Mouse (Mus musculus): ENCODE results near the gene Dst. TPM values are rescaled to one million over a fixed set of nuclear protein-coding genes. Genes with fewer than 3 reads are reported as not detected.

The Dst gene
- polyA plus RNA-seq, 1 experiment, result 55.8 TPM

- H3K27ac ChIP-seq (ENCODE audit: insufficient read depth, low read depth, low read length), result no peak overlapping the region
- 66% methylated on average over 17 of the region's 17 CpGs for WGBS
- TF ChIP-seq CTCF (conservative IDR thresholded peaks at IDR 0.05; ENCODE audit: insufficient read depth, insufficient read length, low read depth, low read length), result no peak
- no peak for TF ChIP-seq POLR2A (IDR thresholded peaks at IDR 0.05; ENCODE audit: low read depth, low read length)
Measured at GRCm38 (mm10) chr1:34030330-34031021, 122.5 kb downstream of the Dst start.

GRCm38 (mm10) chr1:34033052-34033451 lies 125.0 kb downstream of the Dst start:
- DNase-seq, result no peak
- no peaks in the 10 kb centered on the region for H3K4me1 ChIP-seq (ENCODE audit: control insufficient read depth, insufficient read depth, low read length)
- no peaks in the 10 kb centered on the region for H3K36me3 ChIP-seq (ENCODE audit: control insufficient read depth, insufficient read depth, low read length)
- H3K27me3 ChIP-seq (replicated peaks; ENCODE audit: control insufficient read depth, insufficient read depth, low read length), result no peaks in the 10 kb centered on the region
- no peak overlapping the region for H3K27ac ChIP-seq (ENCODE audit: insufficient read depth, low read depth, low read length)
- no peak overlapping the region for H3K4me3 ChIP-seq (ENCODE audit: insufficient read depth, low read depth, low read length)
- TF ChIP-seq CTCF (conservative IDR thresholded peaks at IDR 0.05; ENCODE audit: insufficient read depth, insufficient read length, low read depth, low read length) (no peak), POLR2A (IDR thresholded peaks at IDR 0.05; ENCODE audit: low read depth, low read length) (no peak)
- WGBS, result 62% methylated on average over 5 of the region's 5 CpGs

More at GRCm38 (mm10) chr1:34030330-34031021, 122.5 kb downstream of the Dst start:
- Histone ChIP-seq H3K4me3 (ENCODE audit: insufficient read depth, low read depth, low read length) (no peak overlapping the region), H3K36me3 (ENCODE audit: control insufficient read depth, insufficient read depth, low read length) (no peaks in the 10 kb centered on the region), H3K4me1 (ENCODE audit: control insufficient read depth, insufficient read depth, low read length) (no peaks in the 10 kb centered on the region), H3K27me3 (replicated peaks; ENCODE audit: control insufficient read depth, insufficient read depth, low read length) (no peaks in the 10 kb centered on the region)
- DNase-seq, result no peak

GRCm38 (mm10) chr1:34033478-34033877 lies 125.5 kb downstream of the Dst start:
- Histone ChIP-seq H3K4me1 (ENCODE audit: control insufficient read depth, insufficient read depth, low read length) (no peaks in the 10 kb centered on the region), H3K27ac (ENCODE audit: insufficient read depth, low read depth, low read length) (no peak overlapping the region), H3K27me3 (replicated peaks; ENCODE audit: control insufficient read depth, insufficient read depth, low read length) (no peaks in the 10 kb centered on the region), H3K36me3 (ENCODE audit: control insufficient read depth, insufficient read depth, low read length) (no peaks in the 10 kb centered on the region), H3K4me3 (ENCODE audit: insufficient read depth, low read depth, low read length) (no peak overlapping the region)
- TF ChIP-seq POLR2A (IDR thresholded peaks at IDR 0.05; ENCODE audit: low read depth, low read length) (no peak), CTCF (conservative IDR thresholded peaks at IDR 0.05; ENCODE audit: insufficient read depth, insufficient read length, low read depth, low read length) (no peak)
- WGBS, result 98% methylated on average over 1 of the region's 1 CpGs
- DNase-seq, result no peak

GRCm38 (mm10) chr1:34033958-34034357 lies 125.9 kb downstream of the Dst start:
- Histone ChIP-seq H3K4me3 (ENCODE audit: insufficient read depth, low read depth, low read length) (no peak overlapping the region), H3K36me3 (ENCODE audit: control insufficient read depth, insufficient read depth, low read length) (no peaks in the 10 kb centered on the region), H3K27ac (ENCODE audit: insufficient read depth, low read depth, low read length) (no peak overlapping the region), H3K4me1 (ENCODE audit: control insufficient read depth, insufficient read depth, low read length) (no peaks in the 10 kb centered on the region), H3K27me3 (replicated peaks; ENCODE audit: control insufficient read depth, insufficient read depth, low read length) (no peaks in the 10 kb centered on the region)
- DNase-seq, result no peak
- 87% methylated on average over 3 of the region's 3 CpGs for WGBS
- no peak for TF ChIP-seq CTCF (conservative IDR thresholded peaks at IDR 0.05; ENCODE audit: insufficient read depth, insufficient read length, low read depth, low read length)
- TF ChIP-seq POLR2A (IDR thresholded peaks at IDR 0.05; ENCODE audit: low read depth, low read length), result no peak

- Histone ChIP-seq H3K4me1 (ENCODE audit: control insufficient read depth, insufficient read depth, low read length) (no peaks in the 10 kb centered on the region), H3K27me3 (replicated peaks; ENCODE audit: control insufficient read depth, insufficient read depth, low read length) (no peaks in the 10 kb centered on the region), H3K4me3 (ENCODE audit: insufficient read depth, low read depth, low read length) (no peak overlapping the region), H3K36me3 (ENCODE audit: control insufficient read depth, insufficient read depth, low read length) (no peaks in the 10 kb centered on the region), H3K27ac (ENCODE audit: insufficient read depth, low read depth, low read length) (no peak overlapping the region)
- no peak for TF ChIP-seq POLR2A (IDR thresholded peaks at IDR 0.05; ENCODE audit: low read depth, low read length)
- TF ChIP-seq CTCF (conservative IDR thresholded peaks at IDR 0.05; ENCODE audit: insufficient read depth, insufficient read length, low read depth, low read length), result no peak
- no peak for DNase-seq
- WGBS, result 70% methylated on average over 12 of the region's 12 CpGs
Measured at GRCm38 (mm10) chr1:34036111-34036510, 128.1 kb downstream of the Dst start.

- WGBS, result 92% methylated on average over 7 of the region's 7 CpGs
- H3K4me1 ChIP-seq (ENCODE audit: control insufficient read depth, insufficient read depth, low read length), result no peaks in the 10 kb centered on the region
- H3K4me3 ChIP-seq (ENCODE audit: insufficient read depth, low read depth, low read length), result no peak overlapping the region
- DNase-seq, result no peak
- TF ChIP-seq POLR2A (IDR thresholded peaks at IDR 0.05; ENCODE audit: low read depth, low read length) (no peak), CTCF (conservative IDR thresholded peaks at IDR 0.05; ENCODE audit: insufficient read depth, insufficient read length, low read depth, low read length) (no peak)
- H3K27me3 ChIP-seq (replicated peaks; ENCODE audit: control insufficient read depth, insufficient read depth, low read length), result no peaks in the 10 kb centered on the region
- H3K36me3 ChIP-seq (ENCODE audit: control insufficient read depth, insufficient read depth, low read length), result no peaks in the 10 kb centered on the region
- H3K27ac ChIP-seq (ENCODE audit: insufficient read depth, low read depth, low read length), result no peak overlapping the region
Measured at GRCm38 (mm10) chr1:34038571-34038970, 130.5 kb downstream of the Dst start.

- Histone ChIP-seq H3K27me3 (replicated peaks; ENCODE audit: control insufficient read depth, insufficient read depth, low read length) (no peaks in the 10 kb centered on the region), H3K4me3 (ENCODE audit: insufficient read depth, low read depth, low read length) (no peak overlapping the region), H3K4me1 (ENCODE audit: control insufficient read depth, insufficient read depth, low read length) (no peaks in the 10 kb centered on the region), H3K27ac (ENCODE audit: insufficient read depth, low read depth, low read length) (no peak overlapping the region), H3K36me3 (ENCODE audit: control insufficient read depth, insufficient read depth, low read length) (no peaks in the 10 kb centered on the region)
- WGBS, result 50% methylated on average over 3 of the region's 3 CpGs
- no peak for DNase-seq
- TF ChIP-seq POLR2A (IDR thresholded peaks at IDR 0.05; ENCODE audit: low read depth, low read length), result no peak
- no peak for TF ChIP-seq CTCF (conservative IDR thresholded peaks at IDR 0.05; ENCODE audit: insufficient read depth, insufficient read length, low read depth, low read length)
Measured at GRCm38 (mm10) chr1:34040049-34040448, 132.0 kb downstream of the Dst start.

All from kidney, adult 2 months (tissue).